Mouse (Mus musculus) liver, embryonic 12.5 days (tissue): ENCODE measurements around the gene Ikzf4. TPM values are rescaled to one million over a fixed set of nuclear protein-coding genes. Genes with fewer than 3 reads are reported as not detected.

Experiments used
- ATAC-seq: fragments of 200-750 bp; cut with Nextera tagmentation; 2 replicates; pipeline ENCODE4 v1.8.0; 2017; ENCODE audit warnings: moderate number of reproducible peaks, mild to moderate bottlenecking, moderate library complexity
- H3K27ac ChIP-seq: fragments of 300-500 bp; sonication (generic); 2 replicates; pipeline ENCODE4 v1.5.1; 2016; ENCODE audit warnings: mild to moderate bottlenecking
- H3K27me3 ChIP-seq: fragments of 300-500 bp; sonication (generic); replicated peaks from 2 replicates; pipeline ENCODE4 v1.6.1; 2016; ENCODE audit warnings: mild to moderate bottlenecking, moderate library complexity
- H3K36me3 ChIP-seq: fragments of 300-500 bp; sonication (generic); 2 replicates; pipeline ENCODE4 v1.6.1; 2016; ENCODE audit warnings: mild to moderate bottlenecking, moderate library complexity
- H3K4me1 ChIP-seq: fragments of 300-500 bp; sonication (generic); 2 replicates; pipeline ENCODE4 v1.6.1; 2016
- H3K4me2 ChIP-seq: fragments of 300-500 bp; sonication (generic); 2 replicates; pipeline ENCODE4 v1.6.1; 2016; ENCODE audit warnings: mild to moderate bottlenecking, moderate library complexity
- H3K4me3 ChIP-seq: fragments of 300-500 bp; sonication (generic); 2 replicates; pipeline ENCODE4 v1.5.1; 2016; ENCODE audit warnings: mild to moderate bottlenecking, moderate library complexity
- H3K9ac ChIP-seq: fragments of 300-500 bp; sonication (generic); 2 replicates; pipeline ENCODE4 v1.6.1; 2016; ENCODE audit warnings: mild to moderate bottlenecking, moderate library complexity
- H3K9me3 ChIP-seq: fragments of 300-500 bp; sonication (generic); replicated peaks from 2 replicates; pipeline ENCODE4 v1.6.1; 2016; ENCODE audit warnings: mild to moderate bottlenecking, moderate library complexity
- WGBS: fragments of 180-500 bp; shearing (Covaris S2); methylation state at CpG from one replicate; pipeline ENCODE4 v1.1.7; 2016; ENCODE audit not compliant: insufficient replicate concordance; 5-methylcytosine and 5-hydroxymethylcytosine counted together
- polyA plus RNA-seq: library from polyadenylated mRNA; unstranded; fragments of >200 nt; fragmentation: Nextera tagmentation; extraction: Ambion mirVana; gene quantifications from 2 replicates; pipeline ENCODE4 v1.2.1, GENCODE M21; 2016

Gene Ikzf4
- polyA plus RNA-seq, 1 experiment from 2014 or later, result 0.42 TPM

- WGBS, result 49% methylated on average over 5 of the region's 5 CpGs
- H3K27me3 ChIP-seq, result peaks cover 56% of the 10 kb centered on the region
- ATAC-seq, result no peak
Observed at GRCm38 (mm10) chr10:128592797-128593196, 53.0 kb downstream of the Ikzf4 start.

DNA sequence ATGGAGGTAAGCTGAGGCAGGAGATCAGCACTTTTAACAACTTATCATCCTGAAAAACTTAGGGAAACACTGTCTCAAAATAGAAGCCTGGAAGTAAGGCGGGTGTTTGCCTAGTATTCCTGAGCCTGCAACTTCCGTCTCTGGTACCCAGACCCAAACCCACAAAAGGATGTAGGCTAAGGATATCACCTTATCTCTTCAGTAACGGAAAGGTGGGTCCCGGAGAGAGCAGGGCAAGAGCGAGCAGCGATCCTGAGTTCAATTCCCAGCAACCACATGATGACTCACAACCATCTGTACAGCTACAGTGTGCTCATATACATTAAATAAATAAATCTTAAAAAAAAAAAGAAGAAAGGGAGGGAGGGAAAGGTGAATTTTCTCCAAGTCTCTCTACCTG, 54.4 kb downstream of the Ikzf4 start:
- Histone ChIP-seq H3K9me3 (no peaks in the 10 kb centered on the region), H3K4me1 (peaks cover 47% of the 10 kb centered on the region), H3K27ac (no peak overlapping the region), H3K9ac (no peak overlapping the region), H3K36me3 (no peaks in the 10 kb centered on the region), H3K4me3 (no peak overlapping the region), H3K4me2 (no peak overlapping the region), H3K27me3 (peaks cover 70% of the 10 kb centered on the region)
- 39% methylated on average over 6 of the region's 6 CpGs for WGBS
- no peak for ATAC-seq

More at GRCm38 (mm10) chr10:128592797-128593196, 53.0 kb downstream of the Ikzf4 start:
- no peak overlapping the region for H3K4me2 ChIP-seq
- H3K36me3 ChIP-seq, result no peaks in the 10 kb centered on the region
- H3K27ac ChIP-seq, result no peak overlapping the region
- no peak overlapping the region for H3K9ac ChIP-seq
- peaks cover 41% of the 10 kb centered on the region for H3K4me1 ChIP-seq
- H3K4me3 ChIP-seq, result no peak overlapping the region
- H3K9me3 ChIP-seq, result no peaks in the 10 kb centered on the region

GRCm38 (mm10) chr10:128590193-128590690, 55.5 kb downstream of the Ikzf4 start:
- peak overlapping the region; percentile 68 for H3K4me3 ChIP-seq
- no peak overlapping the region for H3K27ac ChIP-seq
- peak overlapping the region; percentile 98 for H3K4me2 ChIP-seq
- peak; percentile 16 for ATAC-seq
- H3K27me3 ChIP-seq, result peaks cover 77% of the 10 kb centered on the region
- no peaks in the 10 kb centered on the region for H3K9me3 ChIP-seq
- under 1% methylated on average over 41 of the region's 43 CpGs for WGBS
- H3K36me3 ChIP-seq, result no peaks in the 10 kb centered on the region
- peak overlapping the region; percentile 55 for H3K9ac ChIP-seq
- peaks cover 47% of the 10 kb centered on the region for H3K4me1 ChIP-seq

- no peaks in the 10 kb centered on the region for H3K36me3 ChIP-seq
- H3K4me2 ChIP-seq, result peak within 1 kb of the TSS; percentile 98
- peak within 1 kb of the TSS; percentile 55 for H3K9ac ChIP-seq
- no peaks in the 10 kb centered on the region for H3K9me3 ChIP-seq
- H3K27me3 ChIP-seq, result peaks cover 78% of the 10 kb centered on the region
- peak within 1 kb of the TSS; percentile 68 for H3K4me3 ChIP-seq
- ATAC-seq, result 0 out of 2 replicates have a peak, but pooled peaks have one; percentile 26
- H3K4me1 ChIP-seq, result peaks cover 47% of the 10 kb centered on the region
- under 1% methylated on average over 43 of the region's 43 CpGs for WGBS
- no peak within 1 kb of the TSS for H3K27ac ChIP-seq
Observed at GRCm38 (mm10) chr10:128589464-128590192, 56.2 kb downstream of the Ikzf4 start, which contains the start of gene Erbb3. Erbb3 (minus strand) TSS chr10:128589652.

DNA sequence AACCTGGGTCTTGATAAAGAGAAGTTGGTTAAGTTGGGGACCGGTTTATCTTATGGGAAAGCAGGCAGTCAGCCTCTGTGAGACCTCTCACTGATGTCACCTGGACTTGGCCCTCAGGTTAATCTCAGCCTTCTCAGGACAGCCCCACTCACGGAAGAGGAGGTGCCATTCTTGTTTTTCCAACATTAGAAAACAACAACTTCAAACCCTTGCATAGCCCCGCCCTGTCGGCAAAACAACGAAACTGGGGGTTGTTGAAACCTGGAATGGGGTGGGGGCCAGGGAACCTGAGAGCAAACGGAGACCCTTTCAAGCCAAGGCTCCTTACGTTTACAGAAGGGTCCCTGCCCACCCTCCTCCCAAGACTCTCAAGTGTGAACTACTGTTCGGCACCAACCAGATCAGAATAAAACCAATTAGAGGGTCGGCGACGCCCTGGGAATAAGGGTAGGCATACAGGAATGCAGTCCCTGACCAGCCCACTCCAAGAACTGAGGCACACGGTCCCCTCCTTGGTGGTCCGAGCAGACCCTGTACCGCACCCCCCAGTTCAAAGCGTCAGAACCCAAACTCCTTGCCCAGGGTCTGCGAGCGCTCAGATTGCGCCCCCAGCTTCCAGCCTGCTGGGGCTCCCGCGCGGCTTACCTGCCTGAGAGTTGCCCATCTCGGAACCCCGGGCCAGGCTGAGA, 56.9 kb downstream of the Ikzf4 start:
- Histone ChIP-seq H3K4me2 (peak overlapping the region; percentile 98), H3K9ac (peak overlapping the region; percentile 45), H3K9me3 (no peaks in the 10 kb centered on the region), H3K27ac (no peak overlapping the region), H3K27me3 (peaks cover 82% of the 10 kb centered on the region), H3K4me3 (peak overlapping the region; percentile 68), H3K36me3 (no peaks in the 10 kb centered on the region), H3K4me1 (peaks cover 47% of the 10 kb centered on the region)
- ATAC-seq, result no peak
- WGBS, result 4% methylated on average over 23 of the region's 23 CpGs

GRCm38 (mm10) chr10:128588136-128588535, 57.7 kb downstream of the Ikzf4 start:
- ATAC-seq, result no peak
- Histone ChIP-seq H3K27ac (no peak overlapping the region), H3K27me3 (peaks cover 84% of the 10 kb centered on the region), H3K9ac (no peak overlapping the region), H3K9me3 (no peaks in the 10 kb centered on the region), H3K4me1 (peaks cover 47% of the 10 kb centered on the region), H3K4me3 (no peak overlapping the region), H3K36me3 (no peaks in the 10 kb centered on the region), H3K4me2 (peak overlapping the region; percentile 98)
- WGBS, result 27% methylated on average over 1 of the region's 1 CpGs

DNA sequence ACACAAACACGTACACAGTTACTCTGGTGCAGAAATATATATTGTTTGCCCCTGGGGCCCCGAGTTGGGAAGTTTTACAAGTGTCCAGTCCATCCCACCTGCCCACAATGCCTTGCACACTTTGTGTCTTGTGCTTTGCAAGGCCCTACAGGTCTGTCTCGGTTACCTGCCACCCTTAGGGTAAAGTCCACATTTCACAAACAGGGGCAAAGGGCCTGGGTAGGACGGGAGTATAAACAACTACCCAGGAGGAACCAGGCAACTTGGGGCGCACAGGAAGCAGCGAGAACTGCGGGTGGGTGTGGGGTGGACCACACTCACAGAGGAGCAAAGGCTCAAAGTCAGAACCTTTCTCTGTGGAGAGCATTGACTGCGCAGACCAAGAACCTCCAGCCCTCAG, 58.1 kb downstream of the Ikzf4 start:
- no peak overlapping the region for H3K27ac ChIP-seq
- peak overlapping the region; percentile 98 for H3K4me2 ChIP-seq
- no peak overlapping the region for H3K4me3 ChIP-seq
- H3K36me3 ChIP-seq, result no peaks in the 10 kb centered on the region
- no peak overlapping the region for H3K9ac ChIP-seq
- H3K27me3 ChIP-seq, result peaks cover 88% of the 10 kb centered on the region
- H3K4me1 ChIP-seq, result peaks cover 44% of the 10 kb centered on the region
- 43% methylated on average over 8 of the region's 8 CpGs for WGBS
- H3K9me3 ChIP-seq, result no peaks in the 10 kb centered on the region
- ATAC-seq, result no peak

DNA sequence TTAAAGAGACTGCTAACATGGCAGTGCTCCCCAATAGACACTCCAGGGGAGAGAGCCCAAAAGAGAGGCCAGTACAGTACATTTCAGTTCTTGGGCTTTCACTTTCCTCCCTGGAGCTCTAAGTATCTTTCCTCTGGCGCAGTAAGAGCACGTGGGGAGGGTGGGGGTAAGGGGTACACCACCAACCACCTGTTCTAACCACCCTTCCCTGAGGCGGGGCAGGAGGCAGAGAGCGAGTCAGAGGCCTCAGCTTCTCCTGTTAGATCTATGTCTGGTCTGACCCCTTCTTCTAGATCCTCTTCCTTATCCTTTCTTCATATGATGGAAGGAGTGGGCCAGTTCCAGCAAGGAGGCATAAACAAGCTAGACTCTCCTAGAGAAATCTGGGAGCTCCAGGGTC, 58.7 kb downstream of the Ikzf4 start:
- H3K4me2 ChIP-seq, result no peak overlapping the region
- WGBS, result 47% methylated on average over 4 of the region's 4 CpGs
- H3K9ac ChIP-seq, result no peak overlapping the region
- ATAC-seq, result no peak
- H3K4me3 ChIP-seq, result no peak overlapping the region
- H3K36me3 ChIP-seq, result no peaks in the 10 kb centered on the region
- peaks cover 91% of the 10 kb centered on the region for H3K27me3 ChIP-seq
- H3K4me1 ChIP-seq, result peaks cover 38% of the 10 kb centered on the region
- no peaks in the 10 kb centered on the region for H3K9me3 ChIP-seq
- no peak overlapping the region for H3K27ac ChIP-seq

GRCm38 (mm10) chr10:128586546-128586945, 59.2 kb downstream of the Ikzf4 start:
- Histone ChIP-seq H3K4me3 (no peak overlapping the region), H3K4me1 (peaks cover 32% of the 10 kb centered on the region), H3K4me2 (no peak overlapping the region), H3K36me3 (no peaks in the 10 kb centered on the region), H3K9ac (no peak overlapping the region), H3K9me3 (no peaks in the 10 kb centered on the region), H3K27ac (no peak overlapping the region), H3K27me3 (peaks cover 91% of the 10 kb centered on the region)
- ATAC-seq, result no peak
- 15% methylated on average over 1 of the region's 1 CpGs for WGBS

DNA sequence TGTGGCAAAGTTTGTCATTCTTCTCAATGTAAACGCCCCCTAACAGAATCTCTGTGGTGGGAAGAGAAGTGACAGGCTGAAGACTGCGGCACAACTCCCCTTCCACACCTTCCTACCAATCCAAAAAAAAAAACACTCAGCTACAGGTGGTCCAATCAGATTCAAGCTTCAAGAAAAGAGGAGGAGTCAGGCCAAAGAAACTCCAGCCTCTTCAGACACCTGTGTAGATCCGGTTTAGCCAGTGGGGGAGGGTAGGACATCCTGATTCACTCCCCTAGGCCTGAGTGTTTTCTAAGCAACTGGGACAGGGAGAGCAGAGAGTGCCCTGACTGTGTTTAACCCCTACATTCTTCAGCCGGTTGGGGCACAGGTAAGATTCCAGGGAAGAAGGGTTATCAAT, 61.4 kb downstream of the Ikzf4 start:
- no peak overlapping the region for H3K27ac ChIP-seq
- no peak for ATAC-seq
- H3K4me1 ChIP-seq, result peaks cover 22% of the 10 kb centered on the region
- H3K9ac ChIP-seq, result no peak overlapping the region
- no peaks in the 10 kb centered on the region for H3K36me3 ChIP-seq
- H3K27me3 ChIP-seq, result peaks cover 80% of the 10 kb centered on the region
- H3K4me3 ChIP-seq, result no peak overlapping the region
- H3K4me2 ChIP-seq, result no peak overlapping the region
- no peaks in the 10 kb centered on the region for H3K9me3 ChIP-seq
- WGBS, result 14% methylated on average over 4 of the region's 4 CpGs

DNA sequence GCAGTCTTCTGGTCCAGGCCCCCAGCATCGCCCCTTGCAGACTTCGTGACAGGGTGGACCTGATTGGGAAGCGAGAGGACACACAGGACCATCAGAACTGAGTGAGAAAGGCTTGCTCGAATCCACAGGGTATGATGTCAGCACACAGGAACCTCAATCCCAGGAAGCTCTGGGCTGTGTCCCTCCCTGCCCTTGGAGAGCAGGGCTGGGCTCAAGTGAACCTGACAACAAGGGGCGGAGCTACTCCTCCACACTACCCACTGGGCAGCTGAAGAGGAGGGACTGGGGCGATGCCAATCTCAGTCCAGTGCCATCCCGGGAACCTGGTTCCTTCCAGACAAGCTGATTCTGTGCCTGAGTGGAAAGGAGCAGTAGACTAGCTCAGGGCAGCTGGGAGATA, 62.1 kb downstream of the Ikzf4 start:
- Histone ChIP-seq H3K4me1 (peaks cover 15% of the 10 kb centered on the region), H3K4me2 (no peak overlapping the region), H3K9ac (no peak overlapping the region), H3K9me3 (no peaks in the 10 kb centered on the region), H3K4me3 (no peak overlapping the region), H3K27ac (no peak overlapping the region), H3K27me3 (peaks cover 75% of the 10 kb centered on the region), H3K36me3 (no peaks in the 10 kb centered on the region)
- no peak for ATAC-seq
- WGBS, result 31% methylated on average over 7 of the region's 7 CpGs
